Mouse (Mus musculus) erythroid progenitor cell, adult 5-6 weeks (primary cell): Measurements from ENCODE around the gene Zfp1. TPM values are rescaled to one million over a fixed set of nuclear protein-coding genes. Genes with fewer than 3 reads are reported as not detected.

Experiments used
- ATAC-seq: replicated peaks from 2 replicates; pipeline ENCODE4 v1.8.0; 2016; ENCODE audit warnings: moderate number of reproducible peaks, mild to moderate bottlenecking, moderate TSS enrichment, inconsistent platforms; ENCODE audit not compliant: poor library complexity, low FRiP score, severe bottlenecking
- total RNA-seq, 2 experiments: library from RNA; stranded (forward) in 1 of 2; stranded (reverse) in 1 of 2; fragments of 150-400 nt in 1 of 2; fragments of 186-747, 209-891 nt in 1 of 2; gene quantifications; 2 replicates each; pipeline versions ENCODE4 v1.2.3 to v1.2.4; 2015 to 2017; ENCODE audit warnings: low replicate concordance in 2 of 2

Gene Zfp1
- total RNA-seq, 2 experiments from 2014 or later = 11.3 TPM; not detected in 1

DNA sequence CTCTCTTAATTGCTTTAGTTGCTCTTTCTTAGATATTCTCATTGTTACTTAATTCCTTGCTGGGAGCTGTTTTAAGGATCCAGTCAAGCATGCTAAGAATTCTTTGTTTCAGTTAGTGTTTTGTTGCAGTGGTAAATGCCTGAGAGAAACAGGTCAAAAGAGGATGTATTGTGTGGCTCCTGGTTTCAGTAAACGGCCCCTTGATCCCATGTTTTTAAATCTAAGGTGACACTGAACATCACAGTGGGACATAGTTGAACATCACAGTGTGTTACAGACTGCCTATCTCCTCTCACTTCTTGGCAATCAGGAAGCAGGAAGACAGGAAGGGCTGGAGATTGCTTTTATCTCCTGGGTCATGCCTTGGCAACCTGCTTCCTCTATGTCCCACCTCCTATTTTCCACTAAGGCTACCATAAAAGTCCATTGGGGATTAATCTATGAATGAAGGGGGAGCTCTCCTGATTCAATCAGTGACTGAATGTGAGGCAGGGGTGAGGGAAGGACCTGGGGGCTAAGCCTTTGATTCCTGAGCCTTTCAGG lies 14.2 kb downstream of the Zfp1 start:
- no peak for ATAC-seq

DNA sequence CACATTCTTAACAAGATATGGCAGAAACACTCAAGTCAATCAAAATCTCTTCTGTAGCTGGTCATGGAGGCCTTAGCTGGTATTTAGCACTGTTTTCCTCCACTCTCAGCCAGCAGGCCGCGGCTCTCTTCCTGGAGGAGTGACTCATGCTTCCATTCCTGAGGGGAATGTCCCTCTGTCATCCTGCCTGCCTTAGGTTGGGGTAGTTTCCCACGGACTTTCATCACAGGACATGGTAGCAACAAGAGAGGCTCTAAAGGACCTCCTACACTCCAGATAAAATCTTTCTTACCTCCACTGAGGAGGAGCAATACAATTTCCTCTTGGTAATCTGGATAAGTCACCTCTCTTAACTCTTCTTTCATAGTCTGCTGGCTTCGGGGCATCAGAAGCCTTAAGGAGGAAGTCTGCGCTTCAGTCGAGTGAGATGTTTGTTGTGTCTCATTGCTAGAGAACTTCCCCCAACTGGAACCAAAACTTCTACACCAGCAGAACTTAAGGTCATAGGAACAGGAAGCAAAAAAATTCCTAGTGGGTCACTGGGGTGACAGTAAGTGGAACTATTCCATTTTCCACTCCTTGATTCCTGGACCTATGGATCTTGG lies 15.7 kb downstream of the Zfp1 start:
- no peak for ATAC-seq

DNA sequence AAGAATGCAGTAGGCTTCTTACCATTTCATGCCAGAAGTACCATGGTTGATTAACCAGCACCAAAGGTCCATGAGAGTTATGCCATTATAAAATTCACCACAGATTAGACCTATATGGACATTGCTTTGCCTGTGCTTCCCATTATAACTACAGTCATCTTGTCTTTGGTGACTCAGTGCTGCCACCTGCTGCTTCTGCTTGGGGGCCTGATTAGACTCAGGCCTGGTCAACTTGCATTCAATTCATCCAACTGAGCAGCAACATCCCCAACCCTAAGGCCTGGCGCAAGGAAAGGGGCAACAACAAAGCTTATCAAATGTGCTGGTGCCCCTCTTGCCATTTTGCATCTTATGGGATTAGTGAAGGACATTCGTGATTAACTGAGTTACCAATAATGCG lies 19.3 kb downstream of the Zfp1 start:
- no peak; the same call in 1 of the 2 replicates for ATAC-seq

DNA sequence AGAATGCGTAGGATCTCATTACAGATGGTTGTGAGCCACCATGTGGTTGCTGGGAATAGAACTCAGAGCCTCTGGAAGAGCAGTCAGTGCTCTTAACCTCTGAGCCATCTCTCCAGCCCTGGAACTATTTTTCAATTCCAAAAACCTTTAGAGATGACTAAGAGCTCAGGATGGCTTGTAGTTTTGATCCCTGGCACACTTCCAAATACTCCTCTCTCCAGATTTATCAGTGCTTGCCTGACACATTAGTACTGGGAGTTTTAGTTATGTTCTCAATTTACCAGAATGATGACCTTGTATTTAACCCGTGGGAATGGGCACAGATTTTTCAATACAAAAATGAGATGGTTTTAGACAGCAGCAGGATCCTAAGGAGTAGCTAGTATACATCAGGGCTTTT lies 23.6 kb downstream of the Zfp1 start:
- ATAC-seq = no peak

DNA sequence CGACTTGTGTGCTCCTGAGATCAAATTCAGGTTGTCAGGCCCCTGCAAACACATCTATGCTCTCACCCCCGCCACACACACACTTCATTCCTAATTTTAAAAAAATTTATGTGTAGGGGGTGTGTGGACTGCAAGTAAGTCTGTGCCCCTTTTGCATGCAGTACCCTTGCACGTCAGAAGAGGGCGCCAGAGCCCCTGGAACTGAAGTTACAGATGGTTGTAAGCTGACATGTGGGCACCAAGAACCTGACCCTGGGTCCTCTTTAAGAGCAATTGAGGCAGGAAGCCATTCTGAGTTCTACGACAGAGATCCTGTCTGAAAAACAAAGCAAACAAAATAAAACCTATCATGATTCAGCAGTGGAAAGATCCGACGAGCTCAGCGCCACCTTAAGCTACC lies 33.0 kb downstream of the Zfp1 start:
- ATAC-seq = no peak

DNA sequence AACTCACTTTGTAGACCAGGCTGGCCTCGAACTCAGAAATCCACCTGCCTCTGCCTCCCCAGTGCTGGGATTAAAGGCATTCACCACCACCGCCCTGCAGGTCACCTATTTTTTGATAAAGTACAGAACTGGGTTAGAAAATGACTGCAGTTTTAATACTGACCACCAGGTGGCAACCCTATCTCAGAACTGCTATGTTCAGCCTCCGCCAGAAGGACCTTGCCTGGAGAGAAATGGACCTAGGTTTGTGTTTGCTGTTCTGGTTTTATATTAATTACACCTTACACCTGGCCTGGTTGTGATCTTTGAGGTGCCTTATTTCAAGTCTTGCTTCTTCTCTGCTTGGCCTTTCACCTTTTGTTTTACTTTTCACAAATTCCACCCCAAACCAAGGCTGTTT lies 34.9 kb downstream of the Zfp1 start:
- ATAC-seq = peak; percentile 69

DNA sequence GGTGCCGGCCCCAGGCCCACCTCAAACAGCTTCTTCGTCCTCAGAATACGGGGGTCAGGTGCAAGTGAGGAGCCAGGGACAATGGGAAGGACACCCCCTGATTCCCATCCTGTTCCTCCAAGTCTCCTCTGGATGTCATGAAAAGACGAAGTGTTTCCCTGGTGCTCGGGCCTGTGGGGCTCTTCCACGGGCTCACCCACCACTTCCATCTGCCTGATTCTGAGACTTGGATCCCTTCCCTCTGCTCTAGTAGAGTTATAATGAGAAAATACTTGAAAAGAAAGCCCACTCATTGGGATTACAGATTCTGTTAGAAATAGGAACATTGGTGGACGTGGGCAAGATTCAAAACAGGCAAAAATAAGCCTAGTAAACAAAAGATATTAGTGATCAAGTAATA lies 35.6 kb downstream of the Zfp1 start:
- no peak for ATAC-seq

DNA sequence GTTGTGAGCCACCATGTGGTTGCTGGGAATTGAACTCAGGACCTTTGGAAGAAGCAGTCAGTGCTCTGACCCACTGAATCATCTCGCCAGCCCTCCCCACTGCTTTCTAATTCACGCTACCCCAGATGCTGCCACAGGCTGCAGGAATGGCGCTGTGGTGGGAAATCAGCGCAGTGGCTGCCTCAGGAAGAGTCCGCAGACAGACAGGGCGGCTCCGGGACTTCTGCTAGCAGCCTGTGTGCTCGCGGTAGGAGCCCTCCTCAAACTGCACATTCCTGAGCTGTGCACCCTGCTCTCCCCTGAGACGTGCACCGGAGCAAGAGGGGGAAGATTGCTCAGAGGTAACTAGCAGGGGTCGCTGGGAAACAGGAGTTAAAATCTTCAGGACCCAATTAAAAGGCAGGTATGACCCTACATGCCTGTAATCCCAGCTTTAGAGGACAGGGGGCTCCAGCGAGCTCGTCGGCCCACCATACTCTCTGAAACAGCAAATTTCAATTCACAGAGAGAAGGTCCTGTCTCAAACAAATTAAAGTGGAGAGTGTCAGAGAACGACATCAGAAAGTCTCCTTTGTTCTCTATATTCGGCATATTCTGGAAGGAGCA lies 37.3 kb downstream of the Zfp1 start:
- ATAC-seq = no peak

DNA sequence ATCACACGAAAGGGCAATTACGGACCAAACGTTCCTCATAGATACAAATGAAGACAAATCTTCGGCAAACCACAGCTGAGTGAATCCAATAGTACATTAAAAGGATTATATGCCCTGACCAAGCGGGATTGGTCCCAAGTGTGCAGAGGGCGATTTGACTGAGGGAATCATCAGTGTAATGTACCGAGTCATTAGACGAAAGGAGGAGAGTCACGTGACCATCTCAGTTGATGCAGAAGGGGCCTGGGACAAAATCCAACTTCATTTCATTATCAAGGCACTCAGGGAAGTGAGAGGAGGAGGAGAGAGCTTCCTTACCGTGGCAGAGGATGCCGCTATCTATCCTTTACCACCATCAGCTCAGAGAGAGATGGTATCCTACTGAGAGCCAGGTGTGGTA lies 38.0 kb downstream of the Zfp1 start:
- no peak for ATAC-seq

DNA sequence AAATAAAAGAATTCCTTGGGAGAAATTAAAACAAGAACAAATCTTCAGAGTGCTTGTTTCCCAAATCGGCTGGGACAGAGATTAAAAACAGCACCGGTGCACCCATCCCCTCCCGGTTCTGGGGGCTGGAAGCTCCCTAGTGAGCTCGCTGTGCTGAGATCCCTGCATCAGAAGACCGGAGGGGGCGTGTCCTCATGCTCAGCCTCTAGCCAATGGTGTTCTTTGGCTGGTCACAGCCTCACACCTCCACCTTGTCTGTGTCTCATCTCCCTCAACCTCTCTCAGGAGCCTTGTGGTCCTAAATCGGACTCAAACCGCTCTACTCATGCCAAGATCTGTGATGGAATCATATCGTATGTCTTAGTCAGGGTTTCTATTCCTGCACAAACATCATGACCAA lies 39.3 kb downstream of the Zfp1 start:
- ATAC-seq = no peak

DNA sequence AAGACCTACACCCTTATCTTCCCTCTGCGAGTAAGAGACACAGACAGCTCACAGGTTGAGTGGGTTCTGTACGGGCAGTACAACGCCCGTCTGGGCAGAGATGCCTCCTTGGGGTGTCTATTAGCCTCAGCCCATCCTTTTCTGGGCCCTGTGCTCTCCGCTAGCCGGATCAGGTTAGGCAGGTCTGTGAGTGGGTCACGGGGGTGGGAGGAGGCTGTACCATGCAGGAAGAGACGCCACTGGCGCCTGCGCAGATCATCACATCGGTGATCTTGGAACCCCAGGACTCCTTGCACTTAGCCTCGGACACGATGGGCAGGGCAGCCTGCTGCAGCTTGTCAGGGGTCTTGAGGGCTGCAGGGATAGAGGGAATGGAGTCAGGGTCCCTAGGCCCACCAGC lies 43.7 kb downstream of the Zfp1 start:
- no peak for ATAC-seq

DNA sequence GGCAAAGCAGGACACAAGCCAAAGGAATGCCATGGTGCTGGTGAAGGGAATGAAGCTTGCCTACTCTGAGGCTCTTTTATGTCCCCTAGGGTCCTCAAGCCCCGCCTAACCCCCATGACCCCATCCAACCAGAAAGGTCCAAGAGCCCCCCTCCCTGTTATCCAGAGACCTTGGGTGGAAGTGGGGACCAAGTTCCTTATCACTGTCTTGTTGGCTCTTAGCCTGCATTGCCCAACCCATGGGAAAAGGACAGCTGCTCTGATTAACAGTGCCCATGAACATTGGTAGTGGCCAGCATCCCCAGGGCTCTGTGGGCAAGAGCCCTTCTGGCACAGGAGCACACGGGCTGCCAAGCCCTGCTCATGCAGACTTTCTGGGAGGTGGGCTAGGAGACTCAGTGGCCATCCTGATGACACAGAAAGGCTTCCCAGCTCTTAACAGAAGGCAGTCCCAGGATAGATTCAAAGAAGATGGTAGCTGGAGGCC lies 47.8 kb downstream of the Zfp1 start, which contains the start of gene Ctrb1:
Gene Ctrb1 (minus strand): TSS at position 51 of the 486 bp plus-strand sequence.
- ATAC-seq = no peak

DNA sequence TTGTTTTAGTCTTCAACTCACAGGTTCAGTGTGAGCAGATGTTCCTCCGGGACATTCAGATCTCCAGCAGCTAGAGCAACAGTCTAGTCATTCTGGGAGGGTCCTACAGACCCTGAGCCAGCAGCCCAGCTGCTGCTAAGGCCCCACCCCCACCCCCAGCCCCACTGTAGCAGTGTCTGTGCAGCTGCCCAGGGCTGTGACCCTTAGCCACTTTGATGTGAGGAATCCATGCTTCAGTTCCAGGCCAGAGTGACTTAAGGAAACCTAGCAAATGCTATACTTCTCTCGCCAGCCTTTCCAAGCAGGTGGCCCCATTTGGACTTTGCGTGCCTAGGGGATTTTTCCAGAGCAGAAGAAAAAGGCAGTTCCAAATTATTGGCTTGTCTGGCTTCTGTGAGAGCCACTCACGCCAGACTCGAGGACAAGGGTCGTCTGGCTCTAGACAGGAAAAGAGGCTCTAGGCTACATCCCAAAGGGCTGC lies 50.1 kb downstream of the Zfp1 start:
- no peak for ATAC-seq

DNA sequence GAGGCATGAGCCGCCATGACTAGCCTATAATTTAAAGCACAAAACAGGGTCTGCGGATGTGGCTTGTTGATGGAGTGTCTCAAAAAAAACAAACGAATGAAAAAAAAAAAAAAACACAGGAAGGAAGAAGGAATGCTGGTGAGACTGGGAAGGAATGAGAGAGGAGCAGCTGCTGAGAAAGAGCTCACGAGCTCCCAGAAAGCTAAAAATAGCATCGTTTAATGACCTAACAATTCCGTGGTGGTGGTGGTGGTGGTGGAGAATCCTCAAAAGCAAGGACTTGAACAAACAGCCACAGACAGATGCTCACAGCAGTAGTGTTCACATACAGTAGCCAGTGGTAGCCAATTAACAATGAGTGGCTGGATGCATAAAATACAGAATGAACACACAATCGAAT lies 52.2 kb downstream of the Zfp1 start:
- ATAC-seq = no peak

DNA sequence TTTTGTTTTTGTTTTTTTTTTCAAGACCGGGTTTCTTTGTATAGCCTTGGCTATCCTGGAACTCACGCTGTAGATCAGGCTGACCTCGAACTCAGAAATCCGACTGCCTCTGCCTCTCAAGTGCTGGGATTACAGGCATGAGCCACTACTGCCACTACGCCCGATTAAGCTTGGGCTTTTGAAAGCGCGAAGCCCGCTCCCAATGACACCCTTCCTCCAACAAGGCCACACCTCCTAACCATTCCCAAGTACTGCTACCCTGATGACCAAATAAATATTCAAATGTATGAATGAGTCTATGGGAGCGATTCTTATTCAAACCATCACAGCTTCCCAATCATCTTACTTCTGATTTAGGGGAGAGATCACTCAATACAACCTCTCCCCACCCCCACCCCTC lies 54.5 kb downstream of the Zfp1 start:
- ATAC-seq = no peak

DNA sequence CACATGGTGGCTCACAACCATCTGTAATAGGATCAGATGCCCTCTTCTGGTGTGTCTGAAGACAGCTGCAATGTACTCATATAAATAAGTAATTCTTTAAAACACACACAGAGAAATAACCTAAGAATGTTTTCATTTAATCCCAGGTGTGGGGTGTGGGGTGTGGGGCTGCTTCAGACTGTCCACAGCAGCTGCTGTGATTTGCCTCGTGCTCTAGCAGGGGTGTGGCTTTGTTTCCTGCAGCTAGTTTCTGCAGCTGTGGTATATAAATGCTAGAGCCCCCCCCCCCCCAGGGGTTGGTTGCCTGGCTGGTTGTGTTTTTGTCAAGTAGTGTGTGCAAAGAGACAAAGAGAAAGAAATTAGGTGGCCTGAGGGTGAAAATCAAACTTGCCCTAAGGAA lies 55.8 kb downstream of the Zfp1 start:
- ATAC-seq = no peak

DNA sequence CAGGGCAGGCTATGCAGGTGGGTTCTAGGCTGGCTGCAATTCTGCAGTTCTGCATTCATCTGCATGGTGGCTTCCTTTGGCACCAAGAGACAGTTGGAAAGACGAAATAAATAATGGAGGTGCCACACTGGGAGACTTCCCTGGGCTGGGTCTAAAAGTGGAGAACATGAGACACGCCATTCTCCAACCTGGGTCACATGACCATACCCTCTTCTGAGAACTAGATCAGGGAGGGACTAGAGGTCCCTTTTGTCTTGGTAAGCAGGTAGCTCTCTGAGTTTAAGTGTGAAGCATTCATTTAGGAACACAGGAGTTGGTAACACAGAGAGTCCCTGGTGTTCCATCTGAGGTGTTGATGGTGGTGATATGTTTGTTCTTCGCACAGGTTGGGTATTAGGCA lies 57.0 kb downstream of the Zfp1 start:
- no peak for ATAC-seq

DNA sequence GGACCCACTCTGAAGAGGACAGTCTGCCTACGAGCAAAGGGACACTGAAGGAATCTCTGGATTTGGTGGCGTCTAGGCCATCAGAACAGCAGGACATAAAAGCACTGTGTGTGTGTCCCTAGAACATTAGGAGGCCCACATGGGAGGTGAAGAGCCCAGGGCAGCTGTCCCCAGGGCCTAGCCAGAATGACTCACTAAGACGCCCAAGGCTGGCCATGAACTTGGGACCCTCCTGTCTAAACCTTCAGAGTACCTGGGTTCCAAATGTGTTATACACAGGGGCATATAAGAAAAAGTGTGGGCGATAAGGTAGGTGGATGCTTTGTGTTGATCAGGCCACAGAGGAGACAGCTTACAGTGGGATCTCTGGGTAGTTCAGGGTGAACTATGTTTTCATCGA lies 57.5 kb downstream of the Zfp1 start:
- ATAC-seq = no peak

DNA sequence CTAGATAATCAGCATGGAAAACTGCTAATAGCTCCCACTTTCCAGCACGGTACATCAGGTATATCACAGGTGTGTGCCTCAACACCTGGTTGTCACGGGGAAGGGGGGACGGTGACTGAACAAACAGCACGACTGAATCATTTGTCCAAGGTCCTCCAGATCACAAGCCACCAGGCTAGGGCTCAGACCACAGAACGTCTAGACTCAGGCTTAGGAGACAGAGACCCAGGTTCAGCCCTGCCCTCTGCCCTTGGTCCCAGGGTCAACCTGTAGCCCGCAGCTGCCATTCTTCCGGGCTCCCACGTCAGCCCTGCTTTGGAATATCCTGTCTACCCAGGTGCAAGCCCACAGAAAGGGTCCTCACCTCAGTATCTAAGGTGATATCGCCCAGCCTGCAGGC lies 58.2 kb downstream of the Zfp1 start:
- ATAC-seq = no peak; the same call in 1 of the 2 replicates

DNA sequence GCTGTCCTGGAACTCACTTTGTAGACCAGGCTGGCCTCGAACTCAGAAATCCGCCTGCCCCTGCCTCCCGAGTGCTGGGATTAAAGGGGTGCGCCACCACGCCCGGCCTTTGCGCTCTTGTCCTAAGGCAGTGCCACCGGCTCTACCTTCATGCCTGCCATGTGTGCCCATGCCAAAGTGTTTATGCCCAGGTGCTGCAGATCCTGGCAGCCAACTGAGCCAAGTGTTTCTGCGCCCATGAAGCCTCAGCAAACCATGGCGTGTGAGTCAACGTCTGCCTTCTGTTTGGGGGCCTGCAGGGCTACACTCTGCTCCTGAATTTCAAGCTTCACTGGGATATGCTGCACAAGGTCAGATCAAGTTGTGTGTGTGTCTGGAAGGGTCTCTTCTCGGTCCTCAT lies 61.4 kb downstream of the Zfp1 start:
- no peak for ATAC-seq

DNA sequence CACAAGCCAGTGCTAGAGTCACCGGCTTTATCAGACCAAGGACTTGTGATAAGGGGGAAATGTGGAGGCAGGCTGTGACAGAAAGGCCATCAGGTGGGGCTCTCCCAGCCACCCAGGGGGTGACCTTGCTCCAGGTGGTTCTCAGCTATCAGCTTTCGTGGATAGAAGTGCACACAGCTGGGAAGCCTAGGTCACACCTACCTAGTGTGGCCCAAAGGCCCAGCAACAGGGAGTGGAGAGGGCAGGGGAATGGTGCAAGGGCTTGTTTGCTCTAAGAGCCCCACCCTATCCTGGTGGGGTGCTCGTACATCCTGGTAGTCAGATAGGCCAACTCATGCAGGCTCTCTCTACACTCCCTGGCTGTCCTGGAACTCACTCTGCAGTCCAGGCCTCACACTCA lies 62.0 kb downstream of the Zfp1 start:
- ATAC-seq = no peak
